Mouse (Mus musculus) stomach, embryonic 16.5 days (tissue): ENCODE results near the gene Zap70. TPM values are rescaled to one million over a fixed set of nuclear protein-coding genes. Genes with fewer than 3 reads are reported as not detected.
A peak's percentile ranks its signal among the peaks of the same experiment; 100 is the strongest.

Source experiments
- ATAC-seq: fragments of 200-750 bp; cut with Nextera tagmentation; 2 replicates; pipeline ENCODE4 v1.8.0; 2017; ENCODE audit warnings: moderate number of reproducible peaks, moderate TSS enrichment; ENCODE audit not compliant: insufficient read depth, low FRiP score
- H3K27ac ChIP-seq: fragments of 300-500 bp; sonication (generic); 2 replicates; pipeline ENCODE4 v1.5.1; 2014; ENCODE audit warnings: low read length
- H3K27me3 ChIP-seq: fragments of 300-500 bp; sonication (generic); 2 replicates; pipeline ENCODE4 v1.6.1; 2014; ENCODE audit warnings: low read length, control low read depth, mixed read lengths; ENCODE audit not compliant: control insufficient read depth, insufficient read depth
- H3K36me3 ChIP-seq: fragments of 300-500 bp; sonication (generic); 2 replicates; pipeline ENCODE4 v1.6.1; 2014; ENCODE audit warnings: low read length; ENCODE audit not compliant: control insufficient read depth, insufficient read depth
- H3K4me1 ChIP-seq: fragments of 300-500 bp; sonication (generic); 2 replicates; pipeline ENCODE4 v1.6.1; 2014; ENCODE audit warnings: low read length, control low read depth, mixed read lengths; ENCODE audit not compliant: control insufficient read depth, insufficient read depth
- H3K4me2 ChIP-seq: fragments of 300-500 bp; sonication (generic); 2 replicates; pipeline ENCODE4 v1.6.1; 2014; ENCODE audit warnings: low read depth, low read length, mixed read lengths
- H3K4me3 ChIP-seq: fragments of 300-500 bp; sonication (generic); replicated peaks from 2 replicates; pipeline ENCODE4 v1.5.1; 2014; ENCODE audit warnings: mild to moderate bottlenecking, low read length
- H3K9ac ChIP-seq: fragments of 300-500 bp; sonication (generic); 2 replicates; pipeline ENCODE4 v1.6.1; 2014; ENCODE audit warnings: low read length
- H3K9me3 ChIP-seq: fragments of 300-500 bp; sonication (generic); replicated peaks from 2 replicates; pipeline ENCODE4 v1.6.1; 2016; ENCODE audit warnings: low read length, control low read depth; ENCODE audit not compliant: control insufficient read depth
- WGBS: fragments of 180-500 bp; shearing (Covaris S2); extraction: QIAGEN DNeasy Blood & Tissue Kit; methylation state at CpG from one replicate; pipeline ENCODE4 v1.1.7; 2014; 5-methylcytosine and 5-hydroxymethylcytosine counted together
- polyA plus RNA-seq: library from polyadenylated mRNA; unstranded; fragments of >200 nt; fragmentation: Nextera tagmentation; extraction: Ambion mirVana; gene quantifications from 2 replicates; pipeline ENCODE4 v1.2.1, GENCODE M21; 2015

Zap70 gene
- polyA plus RNA-seq, 1 experiment from 2014 or later, result 0.49 TPM

- Histone ChIP-seq H3K27me3 (no peaks in the 10 kb centered on the region), H3K9me3 (no peaks in the 10 kb centered on the region), H3K4me2 (no peak overlapping the region), H3K9ac (no peak overlapping the region), H3K27ac (no peak overlapping the region), H3K4me1 (peaks cover 3% of the 10 kb centered on the region), H3K4me3 (no peak overlapping the region), H3K36me3 (no peaks in the 10 kb centered on the region)
- 72% methylated on average over 5 of the region's 5 CpGs for WGBS
- ATAC-seq, result no peak
Observed at GRCm38 (mm10) chr1:36768786-36769185, 7.2 kb downstream of the Zap70 start.

GRCm38 (mm10) chr1:36769951-36770350, 8.4 kb downstream of the Zap70 start:
- Histone ChIP-seq H3K27me3 (no peaks in the 10 kb centered on the region), H3K9ac (no peak overlapping the region), H3K4me3 (no peak overlapping the region), H3K27ac (no peak overlapping the region), H3K4me1 (peaks cover 3% of the 10 kb centered on the region), H3K9me3 (no peaks in the 10 kb centered on the region), H3K4me2 (no peak overlapping the region), H3K36me3 (no peaks in the 10 kb centered on the region)
- WGBS, result 84% methylated on average over 1 of the region's 1 CpGs
- ATAC-seq, result no peak

GRCm38 (mm10) chr1:36770998-36771397, 9.4 kb downstream of the Zap70 start:
- ATAC-seq, result no peak
- Histone ChIP-seq H3K4me1 (peaks cover 3% of the 10 kb centered on the region), H3K36me3 (no peaks in the 10 kb centered on the region), H3K27me3 (no peaks in the 10 kb centered on the region), H3K4me2 (peak overlapping the region; percentile 48), H3K9me3 (no peaks in the 10 kb centered on the region), H3K4me3 (peak overlapping the region; percentile 29), H3K27ac (no peak overlapping the region), H3K9ac (no peak overlapping the region)
- 22% methylated on average over 27 of the region's 27 CpGs for WGBS

GRCm38 (mm10) chr1:36772198-36772934, 10.8 kb downstream of the Zap70 start:
- Histone ChIP-seq H3K4me2 (no peak overlapping the region), H3K9ac (no peak overlapping the region), H3K4me3 (no peak overlapping the region), H3K27ac (no peak overlapping the region), H3K27me3 (no peaks in the 10 kb centered on the region), H3K36me3 (no peaks in the 10 kb centered on the region), H3K4me1 (peaks cover under 1% of the 10 kb centered on the region; the same call in 1 of the 2 replicates), H3K9me3 (no peaks in the 10 kb centered on the region)
- peak; percentile 54; the same call in 1 of the 2 replicates for ATAC-seq
- WGBS, result 74% methylated on average over 9 of the region's 9 CpGs

- ATAC-seq, result no peak
- no peak overlapping the region for H3K9ac ChIP-seq
- 89% methylated on average over 13 of the region's 13 CpGs for WGBS
Observed at GRCm38 (mm10) chr1:36780793-36781192, 19.2 kb downstream of the Zap70 start.

GRCm38 (mm10) chr1:36782476-36782875, 20.9 kb downstream of the Zap70 start:
- Histone ChIP-seq H3K9ac (no peak overlapping the region), H3K4me3 (no peak overlapping the region), H3K27me3 (no peaks in the 10 kb centered on the region), H3K4me2 (no peak overlapping the region), H3K27ac (no peak overlapping the region), H3K4me1 (peaks cover 9% of the 10 kb centered on the region), H3K9me3 (no peaks in the 10 kb centered on the region; the same call in 1 of the 2 replicates), H3K36me3 (no peaks in the 10 kb centered on the region)
- ATAC-seq, result no peak
- WGBS, result 69% methylated on average over 11 of the region's 11 CpGs

More at GRCm38 (mm10) chr1:36780793-36781192, 19.2 kb downstream of the Zap70 start:
- Histone ChIP-seq H3K4me3 (no peak overlapping the region), H3K27me3 (no peaks in the 10 kb centered on the region), H3K4me1 (peaks cover 9% of the 10 kb centered on the region), H3K27ac (no peak overlapping the region), H3K9me3 (no peaks in the 10 kb centered on the region), H3K4me2 (no peak overlapping the region), H3K36me3 (no peaks in the 10 kb centered on the region)

- Histone ChIP-seq H3K9me3 (no peaks in the 10 kb centered on the region; the same call in 1 of the 2 replicates), H3K4me1 (peaks cover 9% of the 10 kb centered on the region), H3K27me3 (no peaks in the 10 kb centered on the region), H3K9ac (peak overlapping the region; percentile 71), H3K27ac (no peak overlapping the region), H3K4me2 (peak overlapping the region; percentile 99), H3K36me3 (no peaks in the 10 kb centered on the region), H3K4me3 (peak overlapping the region; percentile 55)
- WGBS, result 3% methylated on average over 20 of the region's 20 CpGs
- ATAC-seq, result peak; percentile 31; the same call in 1 of the 2 replicates
Observed at GRCm38 (mm10) chr1:36784365-36785134, 23.0 kb downstream of the Zap70 start.

GRCm38 (mm10) chr1:36785238-36785641, 23.6 kb downstream of the Zap70 start:
- Histone ChIP-seq H3K4me2 (peak overlapping the region; percentile 99), H3K27me3 (no peaks in the 10 kb centered on the region), H3K4me3 (peak overlapping the region; percentile 55), H3K9me3 (no peaks in the 10 kb centered on the region; the same call in 1 of the 2 replicates), H3K4me1 (peaks cover 9% of the 10 kb centered on the region), H3K36me3 (no peaks in the 10 kb centered on the region), H3K27ac (no peak overlapping the region), H3K9ac (peak overlapping the region; percentile 71)
- WGBS, result 1% methylated on average over 16 of the region's 16 CpGs
- ATAC-seq, result peak; percentile 34; the same call in 1 of the 2 replicates

GRCm38 (mm10) chr1:36786377-36786776, 24.8 kb downstream of the Zap70 start:
- Histone ChIP-seq H3K27me3 (no peaks in the 10 kb centered on the region), H3K4me1 (peaks cover 9% of the 10 kb centered on the region), H3K9ac (no peak overlapping the region), H3K9me3 (no peaks in the 10 kb centered on the region; the same call in 1 of the 2 replicates), H3K27ac (no peak overlapping the region), H3K36me3 (0 out of 2 replicates have a peak, but pooled peaks cover under 1% of the 10 kb centered on the region), H3K4me3 (no peak overlapping the region), H3K4me2 (no peak overlapping the region)
- WGBS, result 90% methylated on average over 7 of the region's 7 CpGs
- ATAC-seq, result no peak
